Mouse (Mus musculus): ENCODE data around the gene Ctnnbl1.

DNA sequence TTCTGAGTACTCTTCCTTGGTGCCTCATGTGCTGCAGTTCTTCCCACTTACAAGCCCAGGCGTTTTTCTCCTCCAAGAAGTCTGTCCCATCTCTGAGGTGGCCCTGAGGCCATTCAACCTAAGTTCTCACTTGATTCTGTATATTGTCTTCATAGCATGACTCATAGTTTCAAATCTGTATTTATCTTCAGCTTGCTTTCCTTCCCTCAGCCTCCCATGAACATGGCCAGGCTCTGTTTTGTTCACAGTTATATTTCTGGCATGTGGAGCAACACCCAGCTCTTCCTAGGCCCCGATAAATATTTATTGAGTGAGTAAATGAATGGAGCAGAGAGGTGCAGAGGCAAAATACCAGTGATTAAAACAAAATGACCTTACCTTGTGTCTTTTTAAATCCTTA, 38.8 kb downstream of the Ctnnbl1 start:
- no peak for TF ChIP-seq CTCF (IDR thresholded peaks at IDR 0.05; ENCODE audit: extremely low read depth, insufficient read depth, insufficient read length, insufficient replicate concordance)
- no peak for TF ChIP-seq POLR2A (IDR thresholded peaks at IDR 0.05; ENCODE audit: low read depth, low read length)
